Mouse (Mus musculus) inflammation-experienced regulatory T-cells, adult 6 months (primary cell): ENCODE data around the gene Fan1. TPM values are rescaled to one million over a fixed set of nuclear protein-coding genes. Genes with fewer than 3 reads are reported as not detected.
A peak's percentile ranks its signal among the peaks of the same experiment; 100 is the strongest.

Experiments
- ATAC-seq: one replicate; pipeline ENCODE4 v1.8.0; 2017
- polyA plus RNA-seq, 3 experiments: library from polyadenylated mRNA; unstranded; fragments of 100-300 nt; shearing (Covaris generic); gene quantifications; one replicate each; pipeline ENCODE4 v1.2.1; 2017

The Fan1 gene
- 1 to 10 TPM; 2.9 to 5.4 (median 4.3) TPM for polyA plus RNA-seq

GRCm38 (mm10) chr7:64373830-64374562 is at the start of gene Fan1:
Fan1 (minus strand) TSS chr7:64374095.
- ATAC-seq = peak; percentile 96

- no peak for ATAC-seq
These were observed 30.1 kb upstream of the Fan1 start for GRCm38 (mm10) chr7:64403989-64404388.

GRCm38 (mm10) chr7:64402452-64402851 is 28.6 kb upstream of the Fan1 start:
- ATAC-seq = no peak

GRCm38 (mm10) chr7:64400725-64401124 is 26.8 kb upstream of the Fan1 start:
- ATAC-seq = no peak

- peak; percentile 31 for ATAC-seq
These were observed 18.9 kb upstream of the Fan1 start for GRCm38 (mm10) chr7:64392819-64393151.

- peak; percentile 87 for ATAC-seq
These were observed 18.4 kb upstream of the Fan1 start, which contains the start of the genes Mphosph10 and Mcee for GRCm38 (mm10) chr7:64392122-64392818. Mphosph10 (minus strand) TSS chr7:64392268. Mcee (plus strand) TSS chr7:64392607.

GRCm38 (mm10) chr7:64391479-64391878 is 17.6 kb upstream of the Fan1 start:
- ATAC-seq = no peak

- peak; percentile 33 for ATAC-seq
These were observed 607 bp downstream of the Fan1 start for GRCm38 (mm10) chr7:64373147-64373829.

- no peak for ATAC-seq
These were observed 1.7 kb downstream of the Fan1 start for GRCm38 (mm10) chr7:64371940-64372878.

GRCm38 (mm10) chr7:64369841-64370240 is 4.1 kb downstream of the Fan1 start:
- ATAC-seq = no peak

GRCm38 (mm10) chr7:64365863-64366262 is 8.0 kb downstream of the Fan1 start:
- ATAC-seq = no peak

- ATAC-seq = no peak
These were observed 13.3 kb downstream of the Fan1 start for GRCm38 (mm10) chr7:64360586-64360945.

GRCm38 (mm10) chr7:64359943-64360585 is 13.8 kb downstream of the Fan1 start:
- no peak for ATAC-seq

- ATAC-seq = no peak
These were observed 15.2 kb downstream of the Fan1 start for GRCm38 (mm10) chr7:64358666-64359065.

GRCm38 (mm10) chr7:64357405-64357804 is 16.5 kb downstream of the Fan1 start:
- ATAC-seq = no peak

GRCm38 (mm10) chr7:64356661-64357060 is 17.2 kb downstream of the Fan1 start:
- ATAC-seq = no peak

GRCm38 (mm10) chr7:64354206-64354605 is 19.7 kb downstream of the Fan1 start:
- ATAC-seq = no peak

GRCm38 (mm10) chr7:64351087-64351486 is 22.8 kb downstream of the Fan1 start:
- no peak for ATAC-seq

- no peak for ATAC-seq
These were observed 24.6 kb downstream of the Fan1 start for GRCm38 (mm10) chr7:64349147-64349861.

GRCm38 (mm10) chr7:64347813-64348212 is 26.1 kb downstream of the Fan1 start:
- no peak for ATAC-seq

- ATAC-seq = no peak
These were observed 41.2 kb downstream of the Fan1 start for GRCm38 (mm10) chr7:64332686-64333085.
